Mouse (Mus musculus) MEL-GATA-1-ER (cell line): ENCODE results near the gene Zbtb16.

Source experiments
- DNase-seq: peaks from one replicate; pipeline ENCODE4 v3.0.0-alpha.2; 2012; ENCODE audit warnings: low read depth; ENCODE audit errors: extremely low read depth

Zbtb16 gene

DNA sequence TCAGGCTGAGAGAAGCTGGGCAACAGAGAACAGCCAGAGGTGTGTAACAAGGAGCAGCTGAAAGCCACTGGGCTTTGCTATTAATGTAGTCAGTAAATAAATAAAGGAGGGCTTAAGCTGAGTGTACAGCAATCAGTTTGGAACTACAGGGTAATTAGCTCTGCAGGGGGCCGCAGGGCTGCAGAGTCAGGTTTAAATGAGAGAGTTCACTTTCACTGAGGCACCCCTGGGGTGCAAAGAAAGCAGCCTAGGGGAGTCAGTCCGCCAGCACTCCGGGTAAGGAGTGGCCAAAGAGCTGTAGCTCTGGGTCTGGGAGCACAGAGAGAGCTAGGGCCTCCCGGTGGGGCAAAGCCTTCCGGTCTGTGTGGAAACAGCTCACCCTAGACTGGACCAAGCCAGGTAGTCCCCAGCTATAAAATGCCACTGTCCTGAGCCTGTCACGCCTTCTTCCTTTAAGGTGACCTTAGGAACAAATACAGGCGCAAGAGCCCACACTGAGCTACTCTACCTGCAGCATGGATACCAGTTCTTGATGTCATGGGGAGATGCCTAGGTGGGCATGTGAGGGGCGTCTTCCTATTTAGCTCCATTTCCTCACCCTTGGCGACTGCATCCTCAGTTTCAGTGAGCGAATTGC is 188.3 kb downstream of the Zbtb16 start:
- no peak for DNase-seq

- DNase-seq: no peak
Measured at GRCm38 (mm10) chr9:48646781-48647647, 189.0 kb downstream of the Zbtb16 start.

GRCm38 (mm10) chr9:48646251-48646650 is 189.8 kb downstream of the Zbtb16 start:
- peak; percentile 52 for DNase-seq

GRCm38 (mm10) chr9:48645648-48646126 is 190.3 kb downstream of the Zbtb16 start:
- DNase-seq: no peak

- peak; percentile 33 for DNase-seq
Measured at GRCm38 (mm10) chr9:48644926-48645647, 190.9 kb downstream of the Zbtb16 start.

DNA sequence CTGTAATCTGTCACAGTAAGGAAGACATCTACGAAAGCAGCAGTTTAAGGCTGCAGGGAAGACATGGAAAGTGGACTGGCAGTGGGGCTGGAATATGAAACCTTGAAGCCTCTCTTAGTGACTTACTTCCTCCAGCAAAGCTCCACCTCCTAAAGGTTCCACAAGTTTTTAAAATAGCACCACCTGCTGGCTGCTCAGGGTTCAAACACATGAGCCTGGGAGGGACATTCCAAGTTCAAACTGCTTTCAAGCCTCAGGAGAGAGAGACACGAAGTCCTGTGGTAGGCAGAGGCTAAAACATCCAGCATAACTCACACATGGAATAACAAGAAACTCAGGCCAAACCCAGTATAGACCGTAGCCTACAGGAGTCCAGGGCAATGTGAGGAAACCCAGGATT is 191.6 kb downstream of the Zbtb16 start:
- DNase-seq: no peak

- DNase-seq: no peak
Measured at GRCm38 (mm10) chr9:48641636-48642035, 194.4 kb downstream of the Zbtb16 start.

DNA sequence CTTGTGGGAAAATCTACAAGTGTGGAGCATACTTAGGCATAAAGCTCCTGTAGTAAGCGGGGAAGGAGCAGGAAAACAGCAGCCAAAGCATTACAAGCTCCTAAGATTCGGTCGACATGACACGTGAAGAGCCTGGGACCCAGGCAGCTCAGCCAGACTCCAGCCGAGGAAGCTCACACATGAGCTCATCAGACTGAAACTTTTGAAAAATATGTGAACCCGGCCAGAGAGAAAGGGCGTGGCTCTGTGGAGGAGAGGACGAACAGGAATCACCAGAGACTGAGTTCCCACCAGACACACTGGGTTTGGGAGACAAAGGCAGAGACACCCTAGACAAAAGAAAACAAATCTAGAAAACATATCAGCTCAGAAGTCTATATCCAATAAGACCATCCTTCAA is 195.1 kb downstream of the Zbtb16 start:
- DNase-seq: no peak

GRCm38 (mm10) chr9:48638176-48638803 is 197.7 kb downstream of the Zbtb16 start:
- DNase-seq: no peak

DNA sequence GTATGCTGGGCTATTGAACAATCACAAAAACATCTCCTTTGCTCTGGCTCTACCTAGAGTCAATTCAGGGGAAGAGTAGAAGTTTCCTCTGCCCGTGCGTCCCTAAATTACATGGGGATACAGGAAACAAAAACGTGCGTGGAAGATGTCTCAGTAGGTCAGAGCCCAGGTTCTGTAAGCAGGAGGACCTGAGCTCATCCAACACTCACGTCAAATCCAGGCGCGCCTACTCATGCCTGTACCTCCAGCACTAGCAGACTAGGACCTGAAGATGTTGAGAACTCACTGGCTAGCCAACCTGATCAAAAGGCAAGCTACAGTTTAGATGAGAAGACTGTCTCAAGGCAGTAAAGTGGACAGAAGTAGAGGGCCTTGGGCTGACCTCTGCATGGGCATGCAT is 198.9 kb downstream of the Zbtb16 start:
- no peak for DNase-seq

DNA sequence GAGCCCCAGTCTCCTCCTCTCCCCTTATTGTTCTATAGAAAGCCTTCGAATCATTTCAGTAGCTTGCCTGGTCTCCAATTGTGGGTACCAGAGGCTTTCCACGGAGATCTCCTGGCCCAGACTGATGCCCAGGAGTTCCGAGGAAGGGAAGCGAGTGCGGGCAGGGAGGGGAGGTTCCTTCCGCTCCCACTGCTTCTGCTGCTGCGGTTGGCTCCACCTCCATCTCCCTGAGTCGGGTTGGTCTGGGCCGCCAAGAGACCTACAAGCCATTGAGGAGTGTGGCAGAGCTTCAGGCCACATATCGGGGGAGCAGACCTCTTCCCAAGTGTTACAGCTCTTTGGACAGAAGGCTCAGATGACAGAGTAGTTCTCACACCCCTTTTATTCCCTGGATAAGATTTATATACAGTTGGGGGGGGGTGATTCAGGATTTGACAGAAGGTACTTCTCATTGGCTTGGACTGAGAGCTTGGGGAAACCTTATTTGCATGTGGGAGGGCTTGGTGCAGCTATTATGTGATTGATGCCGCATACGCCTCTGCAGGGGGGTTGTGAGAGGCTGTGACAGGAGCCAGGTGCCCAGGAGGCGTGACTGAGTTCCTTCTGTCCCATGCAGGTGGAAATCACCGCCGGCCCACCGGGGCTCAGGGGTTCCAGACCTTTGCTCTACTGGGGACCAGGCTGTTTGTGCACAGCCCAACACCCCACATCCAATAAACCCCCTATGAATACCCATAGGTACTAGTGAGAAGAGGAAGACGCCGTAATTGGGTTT is 200.3 kb downstream of the Zbtb16 start:
- no peak for DNase-seq

GRCm38 (mm10) chr9:48633147-48633546 is 202.9 kb downstream of the Zbtb16 start:
- DNase-seq: no peak

- no peak for DNase-seq
Measured at GRCm38 (mm10) chr9:48619268-48619667, 216.8 kb downstream of the Zbtb16 start.

GRCm38 (mm10) chr9:48618589-48618988 is 217.4 kb downstream of the Zbtb16 start:
- DNase-seq: peak; percentile 22

- no peak for DNase-seq
Measured at GRCm38 (mm10) chr9:48618111-48618510, 217.9 kb downstream of the Zbtb16 start.

DNA sequence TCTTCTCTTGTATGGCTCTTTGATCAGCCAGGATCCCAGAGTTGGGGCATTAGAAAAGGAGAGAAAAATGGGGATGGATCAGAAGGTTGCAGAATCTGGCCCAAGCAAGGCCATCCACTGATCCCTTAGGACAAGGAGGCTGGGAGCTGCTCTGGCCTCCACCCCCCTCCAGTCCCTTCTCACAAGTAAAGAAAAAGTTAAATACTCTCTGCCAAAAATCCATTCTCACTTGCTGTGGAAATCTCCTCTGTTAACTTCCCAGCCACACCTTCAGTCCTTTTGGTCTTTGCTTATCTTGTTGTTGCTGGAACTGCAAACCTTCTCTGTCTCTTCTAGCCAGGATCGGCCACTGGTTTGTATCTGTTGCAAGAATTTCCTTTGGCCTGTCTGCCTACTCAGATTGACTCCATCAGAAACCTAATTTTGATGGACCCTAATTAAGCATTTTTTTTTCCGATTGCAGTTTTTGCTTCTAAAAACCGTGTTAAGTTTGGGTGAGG is 218.5 kb downstream of the Zbtb16 start:
- no peak for DNase-seq

DNA sequence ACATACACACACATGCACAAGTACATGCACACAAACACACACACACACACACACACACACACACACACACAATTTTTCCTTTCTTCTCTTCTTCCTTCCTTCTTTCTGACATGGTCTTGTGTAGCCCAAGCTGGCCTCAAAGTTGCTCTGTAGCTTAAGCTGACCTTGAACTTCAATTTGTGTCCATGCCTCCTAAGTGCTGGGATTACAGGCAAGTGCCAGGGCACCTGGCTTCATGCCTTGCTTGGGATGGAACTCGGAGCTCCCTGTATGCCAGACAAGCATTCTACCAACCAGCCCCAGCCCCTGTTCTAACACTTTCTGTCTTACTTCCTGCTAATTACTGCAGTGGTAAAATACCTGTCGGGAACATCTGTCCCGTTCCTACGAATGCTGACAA is 222.8 kb downstream of the Zbtb16 start:
- DNase-seq: no peak

- DNase-seq: no peak
Measured at GRCm38 (mm10) chr9:48612542-48612941, 223.5 kb downstream of the Zbtb16 start.

DNA sequence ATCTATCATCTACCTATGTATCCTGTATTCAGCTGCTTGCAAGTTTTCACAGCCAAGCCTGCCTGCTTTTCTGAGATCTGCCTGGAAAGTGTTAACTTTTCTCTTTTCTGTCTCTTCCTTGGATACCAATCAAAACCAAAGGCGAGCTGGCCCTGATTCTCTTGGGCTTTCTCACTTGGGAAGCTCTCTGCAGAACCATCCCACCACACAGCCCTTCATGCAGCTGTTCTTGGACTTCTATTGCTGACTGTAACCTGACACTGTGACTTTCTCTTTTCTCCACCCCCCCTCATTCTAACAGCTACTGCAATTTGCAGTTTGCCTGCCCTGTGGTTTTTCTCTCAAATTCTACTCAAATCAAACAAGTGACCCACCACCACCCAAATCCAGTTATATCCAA is 225.0 kb downstream of the Zbtb16 start:
- DNase-seq: no peak

DNA sequence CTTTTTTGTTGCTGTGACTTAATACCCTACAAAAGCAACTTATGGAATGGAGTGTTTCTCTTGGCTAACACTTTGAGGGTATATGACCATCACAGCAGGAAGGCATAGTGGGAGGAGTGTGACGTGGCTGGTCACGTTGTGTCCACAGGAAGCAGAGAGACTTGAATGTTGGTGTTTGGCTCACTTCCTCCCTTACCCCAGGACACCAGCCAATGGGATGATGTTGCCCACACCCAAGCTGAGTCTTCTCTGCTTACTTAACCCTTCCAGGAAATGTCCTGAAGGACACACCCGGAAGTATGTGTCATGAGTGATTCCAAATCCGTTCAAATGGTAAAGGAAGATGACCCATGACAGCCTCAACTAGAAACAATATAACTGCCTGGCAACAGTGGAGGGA is 226.3 kb downstream of the Zbtb16 start:
- DNase-seq: no peak

DNA sequence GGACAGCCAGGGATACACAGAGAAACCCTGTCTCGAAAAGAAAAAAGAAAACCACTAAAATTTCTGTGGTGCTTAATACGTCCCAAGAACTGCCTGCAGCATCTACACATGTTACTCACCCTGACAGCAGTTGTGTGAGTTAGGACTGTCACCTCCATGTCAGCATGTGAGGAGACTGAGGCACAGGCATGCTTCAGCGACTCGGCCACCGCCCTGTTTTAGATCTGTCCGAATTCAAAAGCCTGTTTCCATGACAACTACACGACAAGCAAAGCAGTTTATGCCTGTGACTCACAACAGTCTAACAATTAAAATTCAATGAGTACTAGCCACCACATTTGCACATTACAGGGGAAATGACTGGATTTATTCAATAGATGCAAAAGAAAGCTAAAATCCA is 228.6 kb downstream of the Zbtb16 start:
- no peak for DNase-seq
